Mouse (Mus musculus) bone marrow macrophage, adult 2 months (primary cell): ENCODE data around the gene Pin1.

ENCODE experiments used
- CTCF ChIP-seq: IDR thresholded peaks from 2 replicates; pipeline ENCODE4 v1.5.1; 2012; ENCODE audit warnings: low read depth, mild to moderate bottlenecking, low read length, moderate library complexity
- POLR2A ChIP-seq: IDR thresholded peaks from 2 replicates; pipeline ENCODE4 v1.6.1; 2012; ENCODE audit warnings: mild to moderate bottlenecking, low read depth, low read length, borderline replicate concordance

DNA sequence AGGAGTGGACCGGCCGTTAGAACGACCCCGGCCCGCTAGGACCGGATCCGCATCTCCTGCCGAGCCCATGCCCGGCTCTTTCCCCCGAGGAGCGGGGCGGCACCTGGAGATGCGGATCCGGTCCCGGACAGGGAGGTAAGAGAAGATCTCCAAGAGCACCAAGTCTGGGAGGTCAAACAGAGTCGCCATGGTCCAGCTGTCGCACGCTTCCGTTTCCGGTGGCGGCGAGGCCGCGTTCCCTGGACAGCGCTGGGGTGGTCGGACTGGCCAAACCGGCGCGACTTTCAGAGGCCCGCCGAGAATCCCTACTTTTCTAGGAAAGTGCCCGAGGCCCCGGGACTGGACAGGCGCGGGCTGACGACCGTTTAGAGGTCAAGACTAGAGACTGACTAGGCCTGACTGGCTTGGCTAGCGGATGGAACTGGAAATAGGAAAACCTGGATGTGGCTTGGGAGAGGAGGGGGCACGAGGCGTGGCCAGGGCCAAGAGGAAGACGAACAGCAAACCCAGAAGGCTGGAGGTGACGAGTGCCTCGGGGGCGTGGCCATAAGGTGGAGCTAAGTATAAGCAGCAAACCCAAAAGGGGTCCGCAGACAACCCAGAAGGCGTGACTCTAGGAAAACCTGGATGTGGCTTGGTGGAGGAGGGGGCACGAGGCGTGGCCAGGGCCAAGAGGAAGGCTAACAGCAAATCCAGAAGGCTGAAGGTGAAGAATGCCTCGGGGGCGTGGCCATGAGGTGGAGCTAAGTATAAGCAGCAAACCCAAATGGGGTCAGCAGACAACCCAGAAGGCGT lies 9.6 kb upstream of the Pin1 start, which contains the start of gene Ubl5:
- TF ChIP-seq CTCF (no peak), POLR2A (no peak)
